Mouse (Mus musculus): Measurements from ENCODE around the gene Haus6. TPM values are rescaled to one million over a fixed set of nuclear protein-coding genes. Genes with fewer than 3 reads are reported as not detected.
"Not testable (repeated sequence)": the region's sequence is repeated elsewhere in the genome, so short reads cannot be mapped to it uniquely, and the experiment has no call there.

Gene Haus6
- polyA plus RNA-seq, 1 experiment: 7.6 TPM

- H3K79me2 ChIP-seq (ENCODE audit: control insufficient read depth, insufficient read depth): no peaks in the 10 kb centered on the region
- no peaks in the 10 kb centered on the region for H3K27me3 ChIP-seq (ENCODE audit: control insufficient read depth, insufficient read depth, insufficient read length)
- no peak for TF ChIP-seq MYOG (IDR thresholded peaks at IDR 0.05; ENCODE audit: control insufficient read depth, extremely low read depth, insufficient read length)
- no peak for TF ChIP-seq MYOD1 (IDR thresholded peaks at IDR 0.05; ENCODE audit: control insufficient read depth, insufficient read length, low read depth)
- no peak for TF ChIP-seq FOSL1 (IDR thresholded peaks at IDR 0.05; ENCODE audit: insufficient read depth, low read length, poor library complexity, severe bottlenecking)
- TF ChIP-seq USF1 (IDR thresholded peaks at IDR 0.05; ENCODE audit: low read depth): no peak
- TF ChIP-seq MAX (IDR thresholded peaks at IDR 0.05): no peak
- H3K36me3 ChIP-seq (ENCODE audit: control insufficient read depth, insufficient read depth): no peaks in the 10 kb centered on the region
- no peak overlapping the region for H3ac ChIP-seq (ENCODE audit: control insufficient read depth, insufficient read length, low read depth)
- no peak overlapping the region for H3K4me3 ChIP-seq (ENCODE audit: insufficient read depth, poor library complexity, severe bottlenecking)
- H3K79me3 ChIP-seq (ENCODE audit: low read depth): no peaks in the 10 kb centered on the region
These were observed 20.0 kb upstream of the Haus6 start for GRCm38 (mm10) chr4:86631831-86632230.

GRCm38 (mm10) chr4:86626496-86626895 lies 14.6 kb upstream of the Haus6 start:
- H3K27me3 ChIP-seq (ENCODE audit: control insufficient read depth, insufficient read depth, insufficient read length); H3K79me2 ChIP-seq (ENCODE audit: control insufficient read depth, insufficient read depth); H3K4me3 ChIP-seq (ENCODE audit: insufficient read depth, poor library complexity, severe bottlenecking); H3ac ChIP-seq (ENCODE audit: control insufficient read depth, insufficient read length, low read depth); H3K79me3 ChIP-seq (ENCODE audit: low read depth); H3K36me3 ChIP-seq (ENCODE audit: control insufficient read depth, insufficient read depth): not testable (repeated sequence)

DNA sequence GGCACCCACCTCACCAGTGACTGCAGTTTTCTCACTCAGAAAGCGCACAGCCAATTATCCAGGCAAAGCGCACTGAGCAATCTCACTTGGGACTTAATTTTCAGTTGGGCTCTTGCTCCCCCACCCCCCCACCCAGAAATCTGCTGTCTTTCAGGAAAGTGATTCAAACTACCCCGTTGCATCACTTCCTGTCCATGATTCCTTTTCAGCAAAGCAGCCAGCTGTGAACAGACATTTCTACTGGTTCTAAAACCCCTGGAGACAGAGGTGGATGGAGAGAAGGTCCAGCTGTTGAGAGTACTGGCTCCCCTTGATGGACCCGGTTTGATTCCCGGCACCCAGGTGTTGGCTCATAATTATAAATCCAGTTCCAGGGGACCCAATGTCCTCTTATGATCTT lies 13.6 kb upstream of the Haus6 start:
- H3K36me3 ChIP-seq (ENCODE audit: control insufficient read depth, insufficient read depth): no peaks in the 10 kb centered on the region

DNA sequence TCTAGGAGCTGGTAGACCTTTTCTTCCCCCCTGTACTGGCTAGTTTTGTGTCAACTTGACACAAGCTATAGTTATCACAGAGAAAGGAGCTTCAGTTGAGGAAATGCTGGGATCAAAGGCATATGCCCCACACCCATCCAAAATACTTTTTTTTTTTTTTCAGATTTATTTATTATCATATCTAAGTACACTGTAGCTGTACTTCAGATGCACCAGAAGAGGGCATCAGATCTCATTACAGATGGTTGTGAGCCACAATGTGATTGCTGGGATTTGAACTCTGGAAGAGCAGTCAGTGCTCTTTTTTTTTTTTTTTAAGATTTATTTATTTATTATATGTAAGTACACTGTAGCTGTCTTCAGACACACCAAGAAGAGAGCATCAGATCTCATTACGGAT lies 10.7 kb upstream of the Haus6 start:
- not testable (repeated sequence) for H3K79me2 ChIP-seq (ENCODE audit: control insufficient read depth, insufficient read depth); H3K27me3 ChIP-seq (ENCODE audit: control insufficient read depth, insufficient read depth, insufficient read length); H3K79me3 ChIP-seq (ENCODE audit: low read depth); H3ac ChIP-seq (ENCODE audit: control insufficient read depth, insufficient read length, low read depth); H3K36me3 ChIP-seq (ENCODE audit: control insufficient read depth, insufficient read depth); H3K4me3 ChIP-seq (ENCODE audit: insufficient read depth, poor library complexity, severe bottlenecking)

More for the DNA sequence above, 13.6 kb upstream of the Haus6 start:
- Histone ChIP-seq H3K79me3 (ENCODE audit: low read depth) (no peaks in the 10 kb centered on the region), H3K27me3 (ENCODE audit: control insufficient read depth, insufficient read depth, insufficient read length) (no peaks in the 10 kb centered on the region), H3K79me2 (ENCODE audit: control insufficient read depth, insufficient read depth) (no peaks in the 10 kb centered on the region), H3K4me3 (ENCODE audit: insufficient read depth, poor library complexity, severe bottlenecking) (no peak overlapping the region), H3ac (ENCODE audit: control insufficient read depth, insufficient read length, low read depth) (no peak overlapping the region)
- TF ChIP-seq CEBPB (IDR thresholded peaks at IDR 0.05; ENCODE audit: low read depth) (no peak), MYOD1 (IDR thresholded peaks at IDR 0.05; ENCODE audit: control insufficient read depth, insufficient read length, low read depth) (no peak), FOSL1 (IDR thresholded peaks at IDR 0.05; ENCODE audit: insufficient read depth, low read length, poor library complexity, severe bottlenecking) (no peak), USF1 (IDR thresholded peaks at IDR 0.05; ENCODE audit: low read depth) (no peak), CTCF (IDR thresholded peaks at IDR 0.05; ENCODE audit: control insufficient read depth, insufficient read depth, insufficient read length) (no peak), MAX (IDR thresholded peaks at IDR 0.05) (no peak), MYOG (IDR thresholded peaks at IDR 0.05; ENCODE audit: control insufficient read depth, extremely low read depth, insufficient read length) (no peak)

- Histone ChIP-seq H3K27me3 (ENCODE audit: control insufficient read depth, insufficient read depth, insufficient read length) (no peaks in the 10 kb centered on the region), H3K36me3 (ENCODE audit: control insufficient read depth, insufficient read depth) (no peaks in the 10 kb centered on the region), H3K4me3 (ENCODE audit: insufficient read depth, poor library complexity, severe bottlenecking) (no peak overlapping the region), H3K79me3 (ENCODE audit: low read depth) (no peaks in the 10 kb centered on the region), H3ac (ENCODE audit: control insufficient read depth, insufficient read length, low read depth) (no peak overlapping the region), H3K79me2 (ENCODE audit: control insufficient read depth, insufficient read depth) (no peaks in the 10 kb centered on the region)
- TF ChIP-seq USF1 (IDR thresholded peaks at IDR 0.05; ENCODE audit: low read depth): no peak
- TF ChIP-seq FOSL1 (IDR thresholded peaks at IDR 0.05; ENCODE audit: insufficient read depth, low read length, poor library complexity, severe bottlenecking): no peak
- no peak for TF ChIP-seq CEBPB (IDR thresholded peaks at IDR 0.05; ENCODE audit: low read depth)
- TF ChIP-seq CTCF (IDR thresholded peaks at IDR 0.05; ENCODE audit: control insufficient read depth, insufficient read depth, insufficient read length): no peak
- TF ChIP-seq MAX (IDR thresholded peaks at IDR 0.05): no peak
- no peak for TF ChIP-seq MYOD1 (IDR thresholded peaks at IDR 0.05; ENCODE audit: control insufficient read depth, insufficient read length, low read depth)
- TF ChIP-seq MYOG (IDR thresholded peaks at IDR 0.05; ENCODE audit: control insufficient read depth, extremely low read depth, insufficient read length): no peak
These were observed 10.3 kb upstream of the Haus6 start for GRCm38 (mm10) chr4:86622116-86622515.

GRCm38 (mm10) chr4:86620506-86620905 lies 8.7 kb upstream of the Haus6 start:
- Histone ChIP-seq H3K27me3 (ENCODE audit: control insufficient read depth, insufficient read depth, insufficient read length) (no peaks in the 10 kb centered on the region), H3K79me2 (ENCODE audit: control insufficient read depth, insufficient read depth) (no peaks in the 10 kb centered on the region), H3K4me3 (ENCODE audit: insufficient read depth, poor library complexity, severe bottlenecking) (no peak overlapping the region), H3K36me3 (ENCODE audit: control insufficient read depth, insufficient read depth) (no peaks in the 10 kb centered on the region), H3ac (ENCODE audit: control insufficient read depth, insufficient read length, low read depth) (no peak overlapping the region), H3K79me3 (ENCODE audit: low read depth) (no peaks in the 10 kb centered on the region)
- TF ChIP-seq CTCF (IDR thresholded peaks at IDR 0.05; ENCODE audit: control insufficient read depth, insufficient read depth, insufficient read length) (no peak), MYOG (IDR thresholded peaks at IDR 0.05; ENCODE audit: control insufficient read depth, extremely low read depth, insufficient read length) (no peak), MYOD1 (IDR thresholded peaks at IDR 0.05; ENCODE audit: control insufficient read depth, insufficient read length, low read depth) (no peak), FOSL1 (IDR thresholded peaks at IDR 0.05; ENCODE audit: insufficient read depth, low read length, poor library complexity, severe bottlenecking) (no peak)

DNA sequence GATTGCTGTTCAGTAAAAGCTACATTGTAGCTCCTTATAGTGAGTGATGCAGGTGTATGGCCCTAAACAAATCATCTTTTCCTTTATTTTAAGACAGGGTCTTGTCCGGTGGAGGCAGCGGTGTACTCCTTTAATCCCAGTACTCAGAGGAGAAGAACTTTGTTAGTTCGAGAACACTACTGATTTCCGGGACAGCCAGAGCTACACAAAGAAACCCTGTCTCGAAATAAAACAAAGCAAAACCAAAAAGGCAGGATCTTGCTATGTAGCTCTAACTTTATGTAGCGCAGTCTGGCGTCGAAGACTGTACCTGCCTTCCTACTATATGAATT lies 400 bp upstream of the Haus6 start:
- TF ChIP-seq CEBPB (IDR thresholded peaks at IDR 0.05; ENCODE audit: low read depth): no peak
- no peak for TF ChIP-seq FOSL1 (IDR thresholded peaks at IDR 0.05; ENCODE audit: insufficient read depth, low read length, poor library complexity, severe bottlenecking)
- TF ChIP-seq MAX (IDR thresholded peaks at IDR 0.05): no peak
- no peak for TF ChIP-seq MYOG (IDR thresholded peaks at IDR 0.05; ENCODE audit: control insufficient read depth, extremely low read depth, insufficient read length)
- TF ChIP-seq CTCF (IDR thresholded peaks at IDR 0.05; ENCODE audit: control insufficient read depth, insufficient read depth, insufficient read length): no peak
- no peak for TF ChIP-seq MYOD1 (IDR thresholded peaks at IDR 0.05; ENCODE audit: control insufficient read depth, insufficient read length, low read depth)
- no peak for TF ChIP-seq USF1 (IDR thresholded peaks at IDR 0.05; ENCODE audit: low read depth)
- H3K79me3 ChIP-seq (ENCODE audit: low read depth): peaks cover 47% of the 10 kb centered on the region
- H3K4me3 ChIP-seq (ENCODE audit: insufficient read depth, poor library complexity, severe bottlenecking): peak overlapping the region; percentile 98
- H3K27me3 ChIP-seq (ENCODE audit: control insufficient read depth, insufficient read depth, insufficient read length): no peaks in the 10 kb centered on the region
- H3ac ChIP-seq (ENCODE audit: control insufficient read depth, insufficient read length, low read depth): no peak overlapping the region
- H3K79me2 ChIP-seq (ENCODE audit: control insufficient read depth, insufficient read depth): peaks cover 47% of the 10 kb centered on the region
- H3K36me3 ChIP-seq (ENCODE audit: control insufficient read depth, insufficient read depth): peaks cover 10% of the 10 kb centered on the region

Data from C2C12 (cell line).